Mouse (Mus musculus): ENCODE measurements around the gene Fth1.

Fth1 gene

DNA sequence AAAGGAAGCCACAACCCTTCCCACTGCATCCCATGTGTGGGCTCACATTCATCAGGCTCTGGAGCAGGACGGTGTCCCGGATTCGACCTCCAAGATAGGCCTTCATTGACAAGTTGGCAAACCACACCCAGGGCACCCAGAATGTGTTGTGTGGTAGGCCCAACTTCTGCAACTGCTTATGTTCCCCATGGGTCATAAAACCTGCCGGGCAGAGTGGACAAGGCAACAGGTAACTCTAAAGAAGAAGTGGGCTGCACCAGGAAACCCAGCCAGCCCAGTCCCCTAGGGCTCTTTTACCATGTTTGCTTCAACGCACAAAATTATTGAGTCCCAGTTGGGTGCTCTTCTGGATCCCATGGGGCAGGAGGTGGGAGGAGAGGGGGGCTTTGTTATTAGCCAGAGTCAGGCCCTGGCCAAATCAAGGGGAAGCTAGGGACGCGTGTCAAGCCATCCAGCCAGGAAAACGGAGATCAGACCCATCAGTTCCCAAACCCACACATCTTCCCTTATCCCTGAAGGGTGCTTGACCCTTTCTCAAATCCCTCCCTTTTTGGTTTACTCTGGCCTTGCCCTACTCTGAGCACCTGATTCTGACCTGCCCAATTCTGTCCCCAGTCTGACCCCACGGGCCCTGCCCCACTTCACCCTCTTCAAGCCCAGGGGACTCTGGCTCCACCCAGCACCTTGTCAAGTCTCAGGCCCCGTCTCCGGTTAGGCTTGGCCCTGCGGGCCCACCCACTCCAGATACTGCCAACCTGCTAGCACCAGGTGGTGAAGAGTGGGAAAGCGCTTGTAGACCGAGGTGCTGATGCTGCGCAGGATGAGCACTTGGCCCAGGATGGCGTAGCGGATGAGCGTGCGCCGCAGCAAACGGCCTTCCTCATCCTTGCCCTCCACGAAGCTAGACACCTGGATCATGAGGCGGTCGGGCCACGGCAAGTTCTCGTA is 11.9 kb downstream of the Fth1 start:
- peak; percentile 17 for DNase-seq

DNA sequence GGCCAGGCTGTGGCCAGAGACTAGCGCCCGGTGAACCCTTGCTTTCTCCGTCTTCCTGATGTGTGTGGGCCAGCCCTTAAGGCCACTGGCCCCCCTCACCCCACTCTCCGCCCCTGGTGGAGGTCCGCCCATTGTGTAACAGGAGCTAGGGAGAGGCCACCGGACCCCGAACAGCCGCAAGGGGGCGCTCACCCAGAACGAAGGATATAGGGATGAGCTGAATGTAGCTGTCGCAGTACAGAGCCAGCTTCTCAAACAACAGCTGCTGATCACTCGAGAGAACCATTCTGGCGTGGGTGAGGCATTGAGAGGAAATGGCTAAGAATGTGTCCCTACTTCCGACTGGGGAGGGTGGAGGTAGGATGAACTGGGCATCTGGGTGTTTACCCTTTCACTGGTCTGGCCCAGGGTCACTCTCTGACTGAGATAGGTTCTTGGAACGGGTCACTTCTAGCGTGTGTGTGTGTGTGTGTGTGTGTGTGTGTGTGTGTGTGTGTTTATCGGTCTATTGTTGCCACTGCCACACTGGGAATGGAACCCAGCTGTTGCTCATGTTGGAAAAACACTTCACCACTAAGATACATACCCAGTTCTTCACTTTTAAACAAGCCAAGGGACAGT is 12.7 kb downstream of the Fth1 start:
- peak; percentile 87 for DNase-seq

DNA sequence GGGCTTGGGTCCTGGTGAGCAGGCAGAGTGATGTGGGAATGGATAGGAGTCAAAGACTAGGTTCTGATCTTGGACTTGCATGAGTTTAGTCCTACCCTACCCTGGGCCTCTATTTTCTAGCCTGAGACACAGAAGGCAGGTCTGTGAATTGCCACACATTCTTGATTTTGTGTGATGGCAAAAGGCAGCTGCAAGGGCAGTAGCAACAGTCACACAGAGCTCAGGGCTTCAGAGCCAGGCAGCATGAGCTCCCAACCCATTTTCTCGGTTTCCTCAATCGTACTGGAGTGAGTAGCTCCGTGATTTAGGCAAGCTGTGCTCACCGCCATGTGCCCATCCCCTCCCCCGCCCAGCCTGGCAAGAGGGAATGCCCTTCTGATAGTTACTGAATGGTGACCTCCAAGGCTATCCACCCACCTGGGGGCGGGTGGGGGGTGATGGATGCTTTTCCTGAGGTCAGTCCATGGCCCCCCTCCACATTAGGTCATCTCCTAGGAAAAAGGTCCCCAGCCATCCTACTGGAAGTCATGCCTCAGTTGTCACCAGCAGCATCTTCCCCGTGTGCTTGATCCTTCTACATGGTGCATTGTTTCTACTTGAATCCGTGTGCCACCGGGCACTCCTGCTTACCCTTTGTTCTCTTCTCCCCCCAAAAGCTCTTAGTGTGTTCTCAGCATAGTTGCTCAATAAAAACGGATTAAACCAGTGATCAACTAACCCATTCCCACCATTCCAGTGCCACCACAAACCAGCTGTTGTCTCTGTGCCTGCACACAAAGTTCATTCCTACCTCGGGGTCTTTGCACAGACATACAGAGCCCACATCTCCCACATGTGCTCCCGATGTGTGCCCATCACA is 17.0 kb downstream of the Fth1 start:
- DNase-seq = no peak

DNA sequence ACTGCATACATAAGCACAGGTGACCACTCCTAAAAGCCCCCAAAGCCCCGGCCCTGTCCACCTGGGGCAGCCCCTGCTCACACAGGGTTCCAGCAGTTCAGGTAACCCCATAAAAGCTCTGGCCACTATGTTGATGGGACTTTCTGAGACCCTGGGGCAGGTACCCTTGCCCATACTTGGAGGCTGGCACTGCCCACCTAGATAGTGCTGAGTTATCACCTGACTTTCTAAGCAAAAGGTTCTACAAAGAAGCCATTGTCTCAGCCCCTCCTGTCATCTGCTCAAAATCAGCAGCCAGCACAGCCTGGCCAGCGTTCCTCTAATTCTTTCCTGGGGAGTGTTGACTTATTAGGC is 17.6 kb downstream of the Fth1 start:
- DNase-seq = no peak

DNA sequence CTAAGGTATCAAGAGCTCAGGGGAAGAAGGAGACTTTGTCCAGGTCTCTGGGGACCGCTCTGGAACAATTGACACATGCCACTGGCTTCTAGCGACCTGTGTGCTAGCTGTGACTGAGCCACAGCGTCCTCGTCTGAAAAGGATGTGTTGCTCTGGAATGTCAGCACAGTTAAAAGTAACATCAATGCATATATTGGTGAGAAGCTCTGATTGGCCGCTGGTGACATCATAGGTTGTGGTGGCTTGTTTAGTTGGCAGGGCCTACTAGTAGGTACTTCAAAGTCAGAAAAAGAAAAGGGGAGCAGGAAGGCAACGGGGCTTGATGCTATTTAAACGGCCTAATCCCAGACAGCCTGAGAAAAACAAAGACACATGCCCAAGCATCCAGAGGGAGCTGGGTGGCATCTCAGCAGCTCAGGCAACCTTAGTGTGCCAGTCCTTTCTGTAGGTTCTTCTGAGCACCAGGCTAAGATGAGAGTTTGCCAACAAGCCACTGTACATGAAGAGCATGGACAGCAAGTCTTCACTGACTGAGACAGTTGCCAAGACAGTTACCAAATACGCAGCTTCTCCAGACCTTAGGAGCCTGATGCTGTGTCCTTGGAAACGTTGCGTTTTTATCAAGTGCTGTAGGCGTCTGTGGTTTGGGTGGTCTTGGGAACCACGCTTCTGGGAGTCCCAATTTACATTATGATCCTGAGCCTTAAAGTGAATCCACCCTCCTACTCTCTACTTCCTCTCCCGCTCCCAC is 18.5 kb downstream of the Fth1 start:
- no peak for DNase-seq

DNA sequence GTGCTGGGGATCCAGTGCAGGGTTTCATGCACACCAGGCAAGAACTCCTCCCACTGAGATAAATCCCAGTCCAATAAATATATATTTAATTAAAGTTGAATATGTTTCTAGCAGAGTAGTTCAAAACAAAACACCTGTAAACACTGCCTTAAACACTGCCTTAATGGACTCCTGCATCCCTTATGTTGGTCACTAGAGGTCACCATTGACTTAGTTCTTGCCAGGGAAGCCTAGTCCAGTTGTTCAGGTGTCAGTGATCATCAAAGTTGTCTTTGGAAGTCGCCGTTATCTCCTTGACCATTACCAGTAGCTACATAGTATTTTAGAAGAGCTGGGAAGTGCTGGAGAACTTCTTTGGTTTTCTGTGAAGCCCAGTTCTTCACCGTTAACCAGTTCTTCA is 19.9 kb downstream of the Fth1 start:
- DNase-seq = no peak

DNA sequence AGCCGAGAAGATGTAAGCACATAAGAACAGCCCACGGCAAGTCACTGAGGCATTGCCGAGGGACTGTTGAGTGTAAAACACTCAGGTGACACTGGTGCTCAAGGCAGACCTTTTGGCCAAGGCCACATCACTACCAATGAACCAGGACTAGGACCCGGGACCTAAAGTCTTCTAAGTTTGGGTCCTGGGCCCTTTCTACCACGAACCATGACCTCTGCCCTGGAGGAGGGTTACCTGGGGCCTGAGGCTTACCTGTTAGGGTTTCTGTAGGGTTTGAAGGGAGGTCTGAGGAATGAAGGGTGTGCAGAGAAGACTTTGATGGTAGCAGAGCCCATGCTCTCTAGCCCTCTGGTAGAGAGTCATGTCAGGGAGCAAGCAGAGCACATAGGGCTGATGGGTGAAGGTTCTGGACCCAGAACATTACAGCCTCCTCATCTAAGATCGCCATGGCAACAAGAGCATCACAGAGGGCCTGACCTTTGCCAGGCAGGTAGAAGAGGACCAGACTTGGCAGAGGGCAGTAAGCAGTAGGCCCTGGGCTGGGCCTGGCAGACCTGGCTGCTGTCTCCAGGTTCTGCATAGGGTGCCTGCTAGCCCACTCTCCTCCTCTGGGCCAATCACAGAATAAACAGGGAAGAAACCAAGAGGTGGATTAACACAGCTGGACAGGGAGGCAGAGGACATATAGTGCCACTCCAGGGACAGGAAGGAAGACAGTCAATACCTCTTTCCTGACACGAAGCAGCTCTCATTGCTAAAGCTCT is 21.0 kb downstream of the Fth1 start, which contains the start of the genes Best1 and Rab3il1:
Gene Best1, minus strand, starts transcription at position 428 of the 764 bp plus-strand sequence.
Gene Rab3il1, plus strand, starts transcription at position 464 of the 764 bp plus-strand sequence.
- no peak for DNase-seq

DNA sequence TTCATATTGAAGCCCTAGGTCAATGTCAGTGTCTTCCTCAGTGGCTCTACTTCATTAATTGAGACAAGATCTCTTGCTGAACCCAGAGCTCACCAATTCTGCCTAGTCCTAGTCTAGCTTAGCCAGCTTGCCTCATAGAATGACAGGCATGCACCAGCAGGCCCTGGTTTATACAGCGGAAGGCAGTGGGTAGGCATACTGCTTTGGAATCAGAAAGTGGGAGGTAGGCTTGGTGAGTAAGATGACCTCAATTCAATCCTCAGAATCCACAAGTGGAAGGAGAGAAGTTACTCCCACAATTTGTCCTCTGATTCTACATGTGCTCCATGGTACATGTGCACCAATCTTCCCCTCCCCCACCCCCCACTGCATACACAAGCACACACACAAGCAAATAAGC is 23.3 kb downstream of the Fth1 start:
- no peak for DNase-seq

DNA sequence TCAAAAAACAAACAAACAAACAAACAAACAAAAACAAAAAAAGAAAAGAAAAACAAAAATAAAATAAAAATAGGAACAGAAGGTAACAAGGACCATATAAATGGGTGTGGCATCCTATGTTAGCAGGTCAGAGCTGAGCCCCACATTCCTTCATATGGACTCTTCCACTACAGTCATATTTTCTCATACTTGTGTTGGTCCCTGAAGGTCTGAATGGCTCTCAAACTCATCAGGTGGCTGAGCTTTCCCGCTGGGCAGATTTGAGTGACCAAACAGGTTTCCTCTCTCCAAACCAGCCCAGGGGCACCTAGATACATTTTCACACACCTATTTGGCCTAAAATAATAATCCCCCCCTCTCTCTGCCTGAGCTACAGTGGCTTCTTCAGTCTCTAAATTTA is 31.0 kb downstream of the Fth1 start:
- no peak for DNase-seq

DNA sequence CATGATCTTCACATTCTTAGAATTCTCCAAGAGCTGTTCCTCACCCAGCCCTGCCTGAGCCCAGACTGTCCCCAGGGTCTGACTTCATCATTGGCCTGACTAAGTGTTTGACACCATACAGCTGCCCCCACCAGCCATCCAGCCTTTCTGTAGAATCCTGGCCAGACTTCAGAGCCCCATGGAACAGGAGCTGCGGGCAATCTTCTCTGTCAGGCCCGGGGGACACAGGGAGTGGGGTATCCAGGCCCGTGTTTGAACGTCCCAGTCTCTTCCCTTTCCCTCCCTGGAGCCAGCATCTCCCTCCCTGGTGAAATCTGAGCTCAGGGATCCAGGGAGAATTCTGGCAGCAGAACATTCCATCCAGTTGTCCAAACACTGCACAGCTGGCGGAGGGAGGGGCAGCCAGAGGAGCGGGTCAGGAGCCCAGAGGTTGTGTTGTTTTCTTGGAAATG is 32.5 kb downstream of the Fth1 start:
- DNase-seq = no peak

DNA sequence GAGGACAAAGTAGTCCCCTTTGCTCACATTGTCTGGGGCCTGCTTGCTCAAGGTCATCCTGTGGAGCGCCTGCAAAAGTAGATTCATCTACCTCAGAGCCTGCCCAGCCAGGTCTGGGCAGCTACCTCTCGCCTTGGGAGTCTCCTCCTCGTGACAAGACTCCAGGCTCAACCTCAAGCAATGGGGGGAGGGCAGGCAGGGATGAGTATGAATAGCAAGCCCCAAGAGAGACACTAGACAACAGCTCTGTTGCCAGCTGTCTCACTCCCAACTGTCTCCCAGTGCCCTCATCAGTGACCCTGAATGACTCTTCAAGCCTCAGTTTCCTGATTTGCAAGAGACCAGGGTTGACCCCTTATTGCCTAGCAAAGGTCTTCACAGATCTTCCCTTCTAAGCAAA is 33.0 kb downstream of the Fth1 start:
- no peak for DNase-seq

DNA sequence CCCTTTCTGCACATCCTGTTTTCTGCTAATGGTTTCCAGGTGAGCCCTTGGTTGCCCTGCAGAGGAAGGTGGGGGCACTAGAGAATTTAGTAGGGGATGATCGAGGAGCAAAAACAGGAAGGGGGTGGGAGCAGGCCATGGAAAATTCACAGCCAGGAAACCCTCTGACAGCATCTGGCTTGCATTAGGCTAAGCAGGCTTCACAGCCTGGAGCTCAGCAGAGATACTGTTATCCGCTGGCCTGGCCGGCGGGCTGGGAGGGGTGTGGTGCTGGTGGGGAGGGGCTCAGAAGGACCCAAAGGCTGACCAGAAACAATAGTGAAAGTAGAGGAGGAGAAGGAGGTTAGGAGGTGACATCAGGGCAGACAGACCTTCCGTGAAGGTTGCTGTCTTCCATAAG is 33.5 kb downstream of the Fth1 start:
- no peak for DNase-seq

DNA sequence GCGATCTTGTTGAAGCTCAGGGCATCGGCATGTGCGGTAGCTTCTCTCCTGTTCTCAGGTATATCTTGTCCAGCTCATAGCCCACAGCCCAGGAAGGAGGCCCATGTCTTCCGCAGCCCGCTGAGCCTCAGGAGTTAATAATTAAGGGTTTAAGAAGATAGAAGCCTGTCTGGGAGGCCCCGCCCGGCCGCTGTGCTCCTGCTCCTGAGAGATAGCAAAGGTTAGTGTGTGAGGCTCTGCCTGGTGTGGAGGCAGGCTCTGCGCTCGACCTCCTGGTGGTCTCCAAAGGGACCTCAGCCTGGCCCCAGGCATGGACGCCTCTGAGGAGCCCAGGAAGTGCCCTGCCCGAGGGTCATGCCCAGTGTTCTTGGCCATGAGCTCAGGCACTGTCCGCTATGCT is 34.4 kb downstream of the Fth1 start:
- DNase-seq = no peak

DNA sequence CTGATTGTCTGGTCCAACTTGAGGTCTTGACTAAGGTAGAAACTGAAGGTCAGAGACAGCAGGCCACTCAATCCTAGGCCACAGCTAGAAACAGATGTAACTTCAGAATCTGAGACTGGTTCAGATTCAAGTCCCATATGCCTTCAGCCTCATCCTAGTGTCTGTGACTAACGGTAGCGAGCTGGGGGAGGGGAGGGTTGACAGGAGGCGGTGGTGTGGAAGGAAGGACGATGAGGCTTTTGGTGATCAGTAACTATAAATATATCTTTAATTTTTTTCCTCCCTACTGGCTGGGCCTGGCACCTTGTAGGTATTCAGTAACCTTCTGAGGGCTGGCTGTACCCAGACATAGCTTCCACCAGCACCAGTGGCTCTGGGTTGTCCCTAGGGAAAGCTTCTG is 35.0 kb downstream of the Fth1 start:
- DNase-seq = no peak

DNA sequence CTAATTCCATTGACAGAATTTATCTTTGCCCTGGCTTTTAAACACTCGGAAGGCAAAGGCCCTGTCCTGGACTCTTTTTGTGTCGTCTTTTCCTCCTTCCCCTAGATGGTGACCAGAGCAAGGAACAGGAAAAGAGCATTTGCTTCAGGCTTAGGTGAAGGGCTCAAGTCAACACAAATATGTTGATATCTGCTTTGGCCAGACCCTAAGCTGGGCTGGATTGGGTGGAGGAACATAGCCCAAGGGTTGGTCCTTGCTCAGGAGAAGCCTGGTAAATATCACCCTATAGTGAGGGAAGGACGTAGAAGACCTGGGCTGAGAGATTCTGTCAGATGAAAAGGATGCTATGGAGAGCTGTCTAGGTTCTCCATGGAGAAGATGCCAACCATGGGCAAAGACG is 35.8 kb downstream of the Fth1 start:
- DNase-seq = no peak

DNA sequence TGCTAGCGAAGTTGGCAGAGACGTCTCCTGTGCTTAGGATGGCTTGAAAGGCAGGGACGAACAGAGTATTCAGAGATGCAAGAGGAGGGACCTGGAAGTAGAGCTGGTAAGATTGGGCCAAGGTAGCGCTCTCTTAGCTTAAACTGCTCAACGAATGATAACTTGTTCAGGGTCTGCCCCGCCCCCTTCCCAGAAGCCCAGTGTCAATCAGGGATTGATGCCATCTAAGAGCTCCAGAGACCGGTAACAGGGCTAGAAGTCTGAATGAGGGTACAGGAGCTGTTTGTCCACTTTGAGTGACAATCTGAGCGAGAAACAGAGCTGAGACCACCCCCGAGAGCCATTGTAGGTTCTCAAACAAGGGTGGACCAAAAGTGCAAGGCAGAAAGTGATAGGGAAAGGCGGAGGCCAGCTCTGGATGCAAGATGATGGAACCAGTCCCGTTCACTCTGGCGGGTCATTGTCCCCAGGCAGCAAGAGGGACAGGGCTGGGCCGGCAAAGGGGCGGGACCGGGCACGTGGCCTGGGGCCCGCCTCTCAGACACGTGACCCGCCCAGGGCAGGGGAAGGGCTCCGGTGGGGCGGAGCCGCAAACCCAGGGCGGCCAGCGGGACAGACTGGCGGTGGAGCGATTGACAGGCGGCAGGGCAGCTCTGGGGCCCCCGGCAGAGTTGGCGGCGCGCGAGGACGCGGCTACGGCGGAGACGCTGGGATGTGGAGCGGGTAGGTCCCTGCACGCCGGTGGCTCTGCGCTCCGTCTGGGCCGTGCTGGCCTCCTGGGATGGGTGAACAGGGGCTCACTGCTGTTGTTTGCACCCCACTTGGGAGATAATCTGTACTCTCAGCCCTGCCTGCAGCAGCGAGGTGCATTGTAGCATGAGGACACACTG is 37.5 kb downstream of the Fth1 start:
- DNase-seq = peak; percentile 75

DNA sequence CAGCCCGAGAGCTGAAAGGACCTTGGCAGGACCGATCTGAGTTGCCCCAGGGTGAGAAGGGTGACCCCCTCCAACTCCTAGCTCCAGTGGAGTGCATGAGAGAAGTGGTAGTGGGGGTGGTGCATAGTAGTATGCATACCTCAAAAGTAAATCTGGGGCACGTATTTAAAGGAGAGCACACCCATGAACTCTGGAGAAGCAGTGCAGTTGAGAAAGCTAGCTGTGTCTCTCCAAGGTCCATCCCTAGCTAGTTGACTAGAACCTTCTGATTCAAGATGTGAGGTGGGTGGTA is 38.1 kb downstream of the Fth1 start:
- DNase-seq = no peak

DNA sequence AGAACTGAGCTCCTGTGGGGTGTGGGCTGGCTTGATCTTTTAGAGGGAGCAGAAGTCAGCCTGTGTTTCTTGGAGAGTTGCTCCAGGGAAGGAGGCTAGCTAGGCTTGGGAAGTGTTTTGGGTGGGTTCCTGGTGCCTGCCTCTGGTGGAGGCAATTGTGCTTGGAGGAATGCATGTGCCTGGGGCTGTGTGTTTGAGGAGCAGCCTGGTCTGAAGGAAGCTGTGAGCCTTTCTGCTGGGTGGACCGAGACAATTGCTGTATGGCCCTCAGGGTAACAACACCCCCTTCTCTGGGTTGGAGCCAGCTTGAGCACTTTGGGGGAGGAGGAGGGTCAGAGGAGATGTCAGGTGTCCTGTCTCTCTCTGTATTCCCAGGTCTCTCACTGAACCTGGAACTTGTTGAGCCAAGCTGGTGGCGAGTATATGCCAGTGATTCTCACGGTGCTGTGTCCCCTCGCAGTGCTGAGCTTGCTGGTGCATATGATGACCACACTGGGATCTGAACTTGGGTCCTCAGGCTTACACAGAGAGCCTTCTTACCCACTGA is 38.9 kb downstream of the Fth1 start:
- DNase-seq = no peak

DNA sequence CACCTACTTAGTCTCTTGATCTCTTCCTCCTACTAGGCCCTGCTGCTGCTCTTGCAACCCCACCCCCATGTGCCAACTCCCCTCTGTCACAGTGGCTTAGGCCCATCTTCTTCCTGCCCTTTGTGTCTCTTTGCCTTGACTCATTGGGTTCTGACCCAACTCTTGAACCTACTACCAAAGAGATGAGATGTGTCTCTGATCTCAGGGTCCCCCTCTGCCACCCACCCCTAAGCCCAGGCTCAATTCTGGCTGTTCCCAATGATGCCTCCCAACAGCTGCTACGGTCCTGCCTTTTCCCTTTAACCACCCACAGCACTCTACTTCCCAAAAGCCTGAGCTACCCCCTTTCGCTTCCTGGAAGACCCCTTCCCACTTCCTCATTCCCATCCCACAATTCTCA is 41.6 kb downstream of the Fth1 start:
- no peak for DNase-seq

DNA sequence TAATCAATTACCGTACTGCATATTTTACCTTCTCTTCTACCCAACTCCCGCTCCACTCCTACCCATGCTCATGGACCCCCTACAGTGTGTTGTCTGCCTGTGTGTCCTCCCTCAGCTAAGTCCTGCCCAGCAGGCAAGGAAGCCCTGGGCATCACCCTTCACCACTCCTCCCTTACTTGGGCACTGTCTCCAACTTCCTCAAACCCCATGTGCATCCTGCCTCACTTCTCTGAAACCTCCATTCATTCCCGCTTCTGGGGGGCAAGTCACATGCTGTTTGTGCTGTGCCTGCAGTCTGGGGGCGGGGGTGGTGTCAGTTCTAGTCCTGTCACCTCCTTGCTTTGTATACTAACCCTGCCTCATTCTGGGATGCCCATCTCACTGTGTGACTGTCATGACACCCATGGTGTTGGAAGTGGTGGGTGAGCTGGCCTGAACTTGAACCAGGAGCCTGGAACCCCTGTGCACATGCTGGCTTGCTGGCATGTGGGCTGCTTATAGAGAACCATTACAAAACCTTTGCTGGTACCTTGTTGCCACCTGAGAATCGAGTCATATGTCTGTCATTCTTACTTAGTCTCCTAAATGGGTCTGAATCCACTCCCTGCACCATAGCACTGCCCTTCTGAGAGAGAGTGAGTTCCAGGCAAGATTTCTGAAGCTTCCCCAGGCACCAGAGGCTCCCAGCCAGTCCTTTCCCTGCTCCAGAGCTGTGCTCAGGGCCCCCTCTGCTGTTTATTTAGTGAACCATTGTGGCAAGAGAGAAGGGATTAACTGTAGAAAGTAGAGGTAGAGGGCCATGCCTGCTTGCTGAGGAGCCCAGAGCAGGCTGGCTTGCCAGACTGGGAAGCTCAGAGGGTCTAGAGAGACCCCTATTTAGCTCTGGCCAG is 42.3 kb downstream of the Fth1 start:
- DNase-seq = no peak
